Mouse (Mus musculus) granulocyte monocyte progenitor cell, adult 5-6 weeks (primary cell): ENCODE data around the gene Ramp2. TPM values are rescaled to one million over a fixed set of nuclear protein-coding genes. Genes with fewer than 3 reads are reported as not detected.

Source experiments
- ATAC-seq: replicated peaks from 2 replicates; pipeline ENCODE4 v1.8.0; 2016; ENCODE audit warnings: mild to moderate bottlenecking, moderate TSS enrichment, inconsistent platforms; ENCODE audit not compliant: poor library complexity, severe bottlenecking
- total RNA-seq, 2 experiments: library from RNA; stranded (forward) in 1 of 2; stranded (reverse) in 1 of 2; fragments of 200-712, 200-1000 nt in 1 of 2; fragments of >200 nt in 1 of 2; fragmentation: Nextera tagmentation in 1 of 2; gene quantifications; 2 replicates each; pipeline ENCODE4 v1.2.3; 2014 to 2017

Ramp2 gene
- total RNA-seq, 2 experiments from 2014 or later: 0.98 TPM; not detected in 1

GRCm38 (mm10) chr11:101263138-101263988 is 17.5 kb downstream of the Ramp2 start:
- no peak for ATAC-seq

- ATAC-seq: no peak
Observed at GRCm38 (mm10) chr11:101263989-101264280, 18.1 kb downstream of the Ramp2 start.

- peak; percentile 59 for ATAC-seq
Observed at GRCm38 (mm10) chr11:101264954-101265471, 19.2 kb downstream of the Ramp2 start.

- ATAC-seq: no peak
Observed at GRCm38 (mm10) chr11:101265906-101266305, 20.1 kb downstream of the Ramp2 start.

DNA sequence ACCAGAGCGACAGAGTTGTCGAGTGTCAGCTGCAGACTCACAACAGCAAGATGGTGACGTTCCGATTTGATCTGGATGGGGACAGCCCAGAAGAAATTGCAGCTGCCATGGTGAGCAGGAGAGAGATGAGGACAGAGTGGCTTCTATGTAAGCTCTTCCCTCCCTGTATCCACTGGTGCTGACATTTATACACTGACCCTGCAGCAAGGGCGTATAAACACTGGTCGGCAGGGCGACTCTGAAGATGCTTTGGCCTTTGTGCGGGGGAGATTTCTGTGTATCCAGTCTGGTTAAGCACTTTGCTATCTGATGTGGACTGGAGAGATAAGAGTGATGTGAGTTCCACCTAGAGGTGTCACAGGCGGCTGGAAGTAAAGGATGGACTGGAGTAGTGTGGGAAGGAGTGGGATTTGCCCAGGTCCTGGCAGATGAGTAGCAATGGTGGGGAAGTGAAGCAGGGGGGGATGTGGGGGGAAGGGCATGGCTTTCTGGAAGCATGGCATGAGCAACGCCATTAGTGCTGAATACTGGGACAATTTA is 23.8 kb downstream of the Ramp2 start:
- ATAC-seq: no peak; the same call in 1 of the 2 replicates

DNA sequence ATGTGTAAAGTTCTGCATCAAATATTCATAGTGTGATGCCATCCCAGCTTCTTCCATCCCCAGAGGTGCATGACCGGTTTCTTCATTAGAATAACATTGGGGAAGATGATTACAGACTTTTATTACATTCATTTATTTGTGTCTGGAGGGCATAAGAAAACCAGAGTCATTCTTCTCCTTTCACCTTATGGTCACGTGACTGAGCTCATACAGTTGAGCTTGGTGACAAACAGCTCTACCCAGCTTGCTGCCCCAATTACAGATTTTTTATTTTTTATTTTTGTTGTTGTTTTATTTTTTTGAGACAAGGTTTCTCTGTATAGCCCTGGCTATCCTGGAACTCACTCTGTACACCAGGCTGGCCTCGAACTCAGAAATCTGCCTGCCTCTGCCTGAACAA is 26.6 kb downstream of the Ramp2 start:
- ATAC-seq: no peak

DNA sequence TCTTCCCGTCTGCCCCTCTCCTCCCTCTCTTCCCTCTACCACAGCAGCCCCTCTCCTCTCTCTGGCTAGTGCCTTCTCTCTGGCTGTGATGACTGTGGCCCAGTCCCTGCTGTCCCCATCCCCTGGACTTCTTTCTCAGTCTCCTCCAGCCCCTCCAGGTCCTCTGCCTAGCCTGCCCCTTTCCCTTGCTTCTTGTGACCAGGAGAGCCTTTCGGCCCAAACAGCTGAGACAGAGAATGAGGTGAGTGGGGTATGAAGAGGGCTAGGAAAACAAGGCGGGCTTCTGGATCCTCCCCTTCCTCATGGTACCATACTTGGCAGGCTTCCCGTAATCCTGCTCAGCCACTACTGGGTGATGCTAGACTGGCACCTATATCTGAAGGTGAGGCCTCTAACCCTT is 29.5 kb downstream of the Ramp2 start:
- no peak for ATAC-seq

DNA sequence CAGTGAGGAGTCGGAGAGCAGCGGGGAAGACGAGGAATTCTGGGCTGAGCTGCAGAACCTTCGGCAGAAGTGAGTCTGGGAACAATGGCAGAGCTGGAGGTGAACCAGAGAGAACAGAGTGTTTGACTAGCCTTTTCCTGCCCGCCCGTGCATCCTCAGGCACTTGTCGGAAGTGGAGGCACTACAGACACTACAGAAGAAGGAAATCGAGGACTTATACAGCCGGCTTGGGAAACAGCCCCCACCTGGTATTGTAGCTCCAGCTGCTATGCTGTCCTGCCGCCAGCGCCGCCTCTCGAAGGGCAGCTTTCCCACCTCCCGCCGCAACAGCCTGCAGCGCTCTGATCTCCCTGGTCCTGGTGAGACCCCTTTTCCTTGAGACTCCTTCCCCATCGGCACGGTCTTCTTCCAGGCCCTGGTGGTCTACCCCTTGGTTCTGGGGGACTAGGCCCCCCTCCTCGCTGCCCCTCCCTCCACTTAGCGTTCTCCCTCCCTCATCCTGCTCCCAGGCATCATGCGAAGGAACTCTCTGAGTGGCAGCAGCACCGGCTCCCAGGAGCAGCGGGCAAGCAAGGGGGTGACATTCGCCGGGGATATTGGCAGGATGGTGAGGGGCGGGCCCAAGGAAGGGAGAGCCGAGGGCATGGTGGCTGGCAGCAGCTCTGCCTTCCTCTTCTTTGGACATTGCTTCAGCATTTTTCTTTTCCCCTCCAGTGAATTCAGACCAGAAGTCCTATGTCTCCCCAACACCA is 30.7 kb downstream of the Ramp2 start:
- no peak for ATAC-seq

DNA sequence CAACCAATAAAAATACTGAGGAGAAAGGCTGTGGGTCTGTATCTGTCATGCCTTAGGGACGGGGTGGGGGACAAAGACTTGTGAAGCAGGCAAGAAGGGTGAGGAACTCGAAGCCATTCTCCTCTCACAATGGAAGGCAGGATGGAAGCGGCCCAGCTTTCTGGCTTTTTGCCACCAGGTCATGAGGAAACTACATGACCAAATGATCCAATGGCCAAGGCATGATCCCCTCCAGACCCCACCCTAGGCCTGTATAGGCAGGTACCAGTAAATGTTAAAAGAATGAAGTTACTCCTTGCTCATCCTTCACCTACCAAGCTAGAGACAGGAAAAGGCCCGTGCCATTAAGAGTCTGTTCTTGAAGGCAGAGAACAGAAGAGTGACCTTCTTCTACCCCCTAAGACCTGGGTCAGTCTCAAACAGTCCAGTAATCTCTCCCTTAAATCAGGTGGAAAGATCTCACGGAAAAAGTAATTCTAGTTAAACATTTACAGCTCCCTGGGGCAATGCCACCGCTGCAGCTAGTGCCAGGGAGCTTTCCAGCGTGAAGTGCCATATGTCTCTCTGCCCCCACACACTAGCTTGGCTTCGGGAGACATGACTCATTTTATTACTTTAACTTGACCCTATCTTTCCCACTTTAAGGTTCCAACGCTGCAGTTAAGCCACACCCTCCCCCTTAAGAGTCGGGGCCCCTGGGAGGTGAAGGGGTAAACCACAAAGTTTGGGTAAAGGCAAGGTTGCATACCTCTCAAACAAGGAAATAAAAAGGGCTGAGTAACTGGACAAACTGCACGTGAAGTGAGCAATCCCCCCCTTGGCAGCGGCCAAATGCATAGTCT is 31.8 kb downstream of the Ramp2 start:
- ATAC-seq: peak; percentile 15; the same call in 1 of the 2 replicates

GRCm38 (mm10) chr11:101278223-101279192 is 32.7 kb downstream of the Ramp2 start, which contains the start of the genes Cntd1 and Coa3:
Gene Cntd1, plus strand, starts transcription at chr11:101279012.
Gene Coa3, minus strand, starts transcription at chr11:101279114.
- ATAC-seq: peak; percentile 92

GRCm38 (mm10) chr11:101279193-101279569 is 33.4 kb downstream of the Ramp2 start:
- ATAC-seq: peak; percentile 6; the same call in 1 of the 2 replicates

DNA sequence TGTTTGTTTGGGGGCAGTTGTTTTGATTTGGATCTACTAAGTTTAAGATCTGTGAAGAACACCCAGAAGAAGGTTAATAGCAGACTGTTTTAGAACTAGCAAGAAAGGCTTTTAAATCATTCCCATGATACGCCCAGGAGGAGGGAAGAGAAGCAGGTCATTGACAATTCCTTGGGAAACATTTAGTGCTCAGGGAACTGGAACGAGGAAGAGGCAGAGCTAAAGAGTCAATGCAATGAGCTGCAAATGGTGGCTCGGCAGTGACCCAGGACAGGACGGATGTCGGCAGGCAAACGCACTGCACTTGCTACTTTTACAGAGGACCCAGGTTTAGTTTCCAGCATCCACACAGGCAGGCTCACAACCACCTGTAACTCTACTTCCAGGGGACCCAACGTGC is 35.0 kb downstream of the Ramp2 start:
- ATAC-seq: no peak

- no peak for ATAC-seq
Observed at GRCm38 (mm10) chr11:101282896-101283295, 37.1 kb downstream of the Ramp2 start.

DNA sequence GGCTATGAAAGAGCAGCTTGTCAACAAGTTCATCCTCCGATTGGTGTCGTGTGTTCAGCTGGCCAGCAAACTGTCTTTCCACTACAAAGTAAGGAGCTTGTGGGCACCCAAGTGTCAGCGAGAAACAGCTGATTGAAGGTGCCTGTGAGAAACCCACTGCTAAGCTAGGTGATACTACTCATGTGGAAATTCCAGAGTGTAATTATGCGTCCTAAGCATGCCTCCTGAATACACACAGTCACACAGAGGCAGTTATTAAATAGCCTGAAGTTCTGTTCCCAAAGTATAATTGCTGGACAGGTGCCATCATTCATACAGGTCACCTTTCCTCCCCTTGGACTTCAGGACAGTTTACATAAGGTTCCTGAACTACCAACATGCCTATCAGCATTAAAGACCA is 38.0 kb downstream of the Ramp2 start:
- ATAC-seq: no peak

DNA sequence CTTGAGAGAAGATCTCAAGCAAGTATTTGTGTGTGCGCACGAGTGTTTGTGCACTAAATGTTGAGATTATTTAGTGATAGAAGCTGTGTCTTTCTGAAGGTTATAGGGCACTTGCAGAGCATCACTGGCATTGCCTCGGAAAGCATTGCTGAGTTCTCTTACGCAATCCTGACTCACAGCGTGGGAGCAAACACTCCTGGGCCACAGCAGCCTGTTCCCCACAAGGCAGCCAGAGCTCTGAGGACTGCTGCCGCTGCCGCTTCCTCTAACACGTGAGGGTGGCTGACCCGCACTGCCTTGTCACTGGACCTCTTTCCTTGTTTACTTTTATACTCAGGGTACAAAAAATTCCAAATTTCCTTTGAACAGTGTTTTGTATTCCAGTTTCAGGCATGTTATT is 41.5 kb downstream of the Ramp2 start:
- peak; percentile 93 for ATAC-seq

DNA sequence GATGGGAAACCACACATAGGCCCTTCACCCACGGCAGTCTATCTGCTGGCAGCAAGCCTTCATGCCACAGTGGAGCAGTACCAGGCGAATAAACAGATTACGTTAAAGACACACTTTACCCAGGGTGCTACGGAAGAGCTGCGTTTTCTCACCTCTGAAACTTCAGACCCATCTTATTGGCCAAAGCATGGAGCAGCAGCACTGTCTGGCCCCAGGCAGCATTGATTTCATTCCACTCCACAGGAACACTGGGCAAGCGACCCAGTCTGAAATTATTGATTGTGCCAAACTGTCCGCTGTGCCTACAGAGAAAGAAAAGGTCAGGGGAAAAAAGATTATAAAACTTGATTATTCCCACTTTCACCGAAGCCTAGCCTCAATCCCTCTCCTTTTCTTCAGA is 45.4 kb downstream of the Ramp2 start:
- no peak for ATAC-seq

GRCm38 (mm10) chr11:101295191-101295590 is 49.4 kb downstream of the Ramp2 start:
- ATAC-seq: no peak

- no peak for ATAC-seq
Observed at GRCm38 (mm10) chr11:101300881-101301280, 55.1 kb downstream of the Ramp2 start.
